Mouse (Mus musculus) c-Kit-negative CD71-positive TER-119-positive erythroid progenitor cells, embryonic 14.5 days (primary cell): ENCODE results near the gene Cdh16.
A peak's percentile ranks its signal among the peaks of the same experiment; 100 is the strongest.

Experiments used
- DNase-seq: peaks from one replicate; pipeline ENCODE4 v3.0.0-alpha.2; 2013; ENCODE audit warnings: low read depth, low spot score

The Cdh16 gene

DNA sequence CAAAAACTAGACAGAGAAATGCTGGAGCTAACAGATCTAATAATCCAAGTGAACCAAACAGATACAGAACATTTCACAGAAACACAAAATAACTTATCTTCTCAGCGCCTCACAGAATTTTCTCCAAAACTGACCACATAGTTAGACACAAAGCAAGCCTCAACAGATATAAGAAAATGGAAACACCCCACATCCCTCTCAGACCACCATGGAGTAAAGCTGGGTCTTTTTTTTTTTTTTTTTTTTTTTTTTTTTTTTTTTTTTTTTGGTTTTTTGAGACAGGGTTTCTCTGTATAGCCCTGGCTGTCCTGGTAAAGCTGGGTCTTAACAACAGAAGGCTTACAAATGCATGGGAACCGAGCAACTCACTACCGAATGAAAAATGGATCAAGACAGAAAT, 47.4 kb downstream of the Cdh16 start:
- DNase-seq = no peak

DNA sequence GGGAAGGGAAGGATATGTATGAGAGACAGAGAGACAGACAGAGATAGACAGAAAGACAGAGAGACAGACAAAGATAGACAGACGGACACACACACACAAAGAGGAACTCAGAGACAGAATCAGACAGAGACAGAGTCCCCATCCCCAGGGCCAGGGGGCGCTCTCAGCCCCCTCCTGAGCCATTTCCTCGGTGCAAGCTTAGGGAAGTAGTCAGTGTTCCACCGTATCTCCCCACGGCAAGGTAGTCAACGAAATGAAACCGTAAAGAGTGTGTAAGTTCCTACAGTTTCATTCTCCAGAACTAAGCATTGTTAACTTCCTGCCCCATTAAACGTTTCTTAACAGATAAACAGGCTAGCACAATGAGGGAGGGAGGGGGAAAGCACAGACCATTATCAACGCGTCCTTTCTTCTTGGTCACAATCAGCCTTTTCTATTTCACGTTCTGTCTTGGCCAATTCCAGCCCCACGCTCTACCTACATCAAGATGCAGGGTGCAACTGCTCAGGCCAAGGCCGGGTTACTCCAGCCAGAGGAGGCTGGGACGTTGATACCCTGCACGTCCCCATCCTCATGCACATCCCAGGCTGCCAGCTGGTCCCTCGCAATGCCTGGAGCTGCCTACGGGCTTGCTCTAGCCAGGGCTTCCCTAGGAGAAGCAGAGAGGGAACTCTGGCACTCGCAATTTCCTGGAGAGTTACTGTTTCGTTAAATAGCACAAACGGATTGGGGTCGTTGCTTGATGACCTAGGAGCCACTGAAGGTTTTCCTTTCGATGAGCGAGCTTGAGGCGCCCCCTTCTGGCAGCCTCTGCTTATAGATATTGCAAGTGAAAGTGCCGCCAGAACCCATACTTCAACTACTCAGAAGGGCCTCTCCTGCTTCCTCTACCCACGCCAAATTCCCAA, 53.5 kb downstream of the Cdh16 start:
- DNase-seq = peak; percentile 54

DNA sequence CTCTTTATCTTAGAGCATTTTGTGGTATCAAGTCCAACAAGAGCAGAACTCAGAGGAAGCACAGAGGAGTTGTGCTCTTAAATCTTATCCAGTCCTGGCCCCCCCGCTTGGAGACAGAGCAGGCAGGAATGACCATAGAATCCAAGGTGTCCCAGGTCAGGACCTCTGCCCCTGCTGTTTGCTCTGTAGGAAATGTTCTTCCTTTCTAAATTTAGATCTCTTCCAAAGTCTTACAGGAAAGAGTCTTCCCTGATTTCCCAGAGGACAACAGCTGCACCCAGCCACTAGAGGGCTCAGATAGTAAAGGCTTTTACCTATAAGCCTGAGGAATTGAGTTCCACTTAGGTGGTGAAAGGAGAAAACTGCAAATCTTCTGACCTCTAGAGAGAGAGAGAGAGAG, 54.6 kb downstream of the Cdh16 start:
- DNase-seq = no peak

DNA sequence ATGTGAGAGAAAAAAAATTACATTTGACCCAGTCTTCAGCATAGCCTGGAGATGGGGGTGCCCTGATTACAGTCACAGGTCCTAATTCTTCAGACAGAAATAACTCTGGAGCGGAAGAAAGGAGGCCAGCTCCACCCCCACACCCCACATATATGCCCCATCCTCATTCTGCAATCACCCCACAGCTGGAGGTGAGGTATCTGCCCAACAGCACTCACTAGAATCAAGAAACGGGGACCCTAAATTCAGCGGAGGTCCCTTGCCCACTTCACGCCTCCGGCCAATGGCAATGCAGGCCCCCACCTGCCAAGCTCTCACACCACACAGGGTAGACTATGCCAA, 58.8 kb downstream of the Cdh16 start:
- no peak for DNase-seq

DNA sequence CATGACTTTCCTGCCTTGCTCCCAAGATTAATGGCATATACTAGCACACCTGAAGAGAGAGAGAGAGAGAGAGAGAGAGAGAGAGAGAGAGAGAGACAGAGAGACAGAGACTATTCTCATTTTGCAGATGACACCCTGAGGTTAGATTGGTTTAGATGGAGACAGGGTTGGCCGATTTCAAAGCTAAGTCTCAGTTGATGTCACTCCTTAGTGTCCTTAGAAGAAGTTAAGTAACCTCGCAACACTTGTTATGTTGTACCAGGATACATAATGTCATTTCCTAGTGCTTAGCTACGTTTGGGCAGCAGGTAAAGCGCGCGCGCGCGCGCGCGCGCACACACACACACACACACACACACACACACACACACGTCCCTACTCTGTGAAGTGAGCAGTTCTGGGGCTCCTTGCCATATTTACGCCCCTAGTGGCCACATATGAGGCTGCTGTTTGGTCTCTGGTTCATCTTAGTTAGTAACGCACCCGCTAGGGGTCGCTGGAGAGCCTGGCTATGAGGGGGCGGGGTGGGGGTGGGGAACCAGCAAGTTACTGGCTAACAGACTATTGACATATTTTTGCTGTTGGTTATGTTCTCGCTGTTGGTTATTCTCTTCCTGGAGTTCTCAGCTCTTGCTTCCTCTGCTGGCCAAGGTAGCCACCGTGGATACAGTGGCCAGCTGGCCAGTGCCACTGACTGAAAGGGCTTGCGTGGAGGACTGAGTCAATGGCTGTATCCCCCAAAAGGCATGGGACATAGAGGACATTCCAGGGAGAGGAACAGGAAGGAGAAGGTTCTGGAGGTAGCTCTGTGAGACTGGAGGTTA, 59.4 kb downstream of the Cdh16 start:
- peak; percentile 55 for DNase-seq

DNA sequence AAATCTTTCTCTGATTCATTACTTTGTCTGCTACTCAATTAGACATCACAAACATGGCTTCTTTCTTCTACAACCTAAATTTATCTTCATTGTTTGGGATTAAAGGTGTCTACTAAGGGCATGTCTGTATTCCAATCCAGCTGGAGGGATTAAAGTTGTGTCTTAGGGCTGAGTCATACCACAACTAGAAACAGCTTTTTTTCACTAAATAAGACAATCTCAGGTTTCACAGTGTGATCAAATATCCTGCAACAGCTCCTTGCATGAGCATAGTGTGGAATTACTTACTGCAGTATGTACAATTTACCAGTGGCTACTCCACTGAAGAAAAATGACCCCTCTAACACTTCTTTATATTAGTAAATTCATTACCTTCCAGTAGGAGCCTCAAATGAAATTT, 63.5 kb downstream of the Cdh16 start:
- DNase-seq = no peak

DNA sequence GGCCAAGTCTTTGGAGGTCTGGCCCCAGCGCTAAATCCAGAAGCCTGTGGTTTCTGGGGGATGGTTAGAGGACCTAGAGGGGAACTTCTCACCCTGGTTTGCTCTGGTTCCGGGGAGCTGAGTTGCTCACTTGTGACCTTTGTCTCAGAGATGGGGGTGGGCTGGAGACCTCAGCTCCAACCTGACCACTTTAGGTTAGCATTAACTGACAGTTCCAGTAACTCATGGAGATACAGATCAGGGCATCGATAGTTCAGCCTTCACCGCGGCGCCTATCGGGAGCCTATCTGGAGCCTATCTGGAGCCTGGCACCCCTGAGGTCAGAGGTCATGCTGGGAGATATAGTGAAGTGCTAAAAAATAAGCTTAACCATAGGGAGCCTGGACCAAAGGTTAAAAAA, 67.0 kb downstream of the Cdh16 start:
- DNase-seq = no peak

DNA sequence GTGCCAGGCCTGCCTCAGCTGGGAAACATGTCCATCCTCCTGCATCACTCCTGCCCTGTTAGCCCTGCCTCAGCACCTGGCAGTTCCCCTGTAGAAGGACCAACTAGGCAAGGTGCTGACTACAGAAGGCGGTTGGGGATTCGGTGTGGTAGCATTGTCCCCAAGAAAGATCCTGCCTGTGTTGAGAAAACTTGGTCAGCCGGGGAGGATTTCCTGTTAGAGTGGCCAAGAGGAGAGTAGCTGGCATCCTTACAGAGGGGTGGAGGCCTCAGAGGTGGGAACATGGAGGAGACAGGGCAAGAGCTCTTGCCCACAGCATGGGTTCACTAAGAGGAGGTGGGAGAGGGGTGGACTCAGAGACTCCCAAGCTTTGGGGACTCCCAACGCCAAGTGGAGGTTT, 69.0 kb downstream of the Cdh16 start:
- no peak for DNase-seq
